Mouse (Mus musculus): ENCODE measurements around the gene Arntl2. TPM values are rescaled to one million over a fixed set of nuclear protein-coding genes. Genes with fewer than 3 reads are reported as not detected.
"Not testable (repeated sequence)": the region's sequence is repeated elsewhere in the genome, so short reads cannot be mapped to it uniquely, and the experiment has no call there.

Gene Arntl2
- polyA plus RNA-seq, 1 experiment = not detected

GRCm38 (mm10) chr6:146851916-146852315 lies 56.1 kb downstream of the Arntl2 start:
- no peak for TF ChIP-seq TAL1 (IDR thresholded peaks at IDR 0.05; ENCODE audit: low read length)
- no peak for TF ChIP-seq GATA1 (IDR thresholded peaks at IDR 0.05; ENCODE audit: low read length)
- H3K36me3 ChIP-seq (ENCODE audit: control insufficient read depth) = no peaks in the 10 kb centered on the region
- peaks cover 2% of the 10 kb centered on the region for H3K9me3 ChIP-seq (ENCODE audit: control insufficient read depth, low read length)
- no peak overlapping the region for H3K4me3 ChIP-seq (replicated peaks)
- H3K27me3 ChIP-seq (ENCODE audit: control insufficient read depth) = no peaks in the 10 kb centered on the region
- peaks cover 29% of the 10 kb centered on the region for H3K4me1 ChIP-seq (ENCODE audit: control insufficient read depth)

DNA sequence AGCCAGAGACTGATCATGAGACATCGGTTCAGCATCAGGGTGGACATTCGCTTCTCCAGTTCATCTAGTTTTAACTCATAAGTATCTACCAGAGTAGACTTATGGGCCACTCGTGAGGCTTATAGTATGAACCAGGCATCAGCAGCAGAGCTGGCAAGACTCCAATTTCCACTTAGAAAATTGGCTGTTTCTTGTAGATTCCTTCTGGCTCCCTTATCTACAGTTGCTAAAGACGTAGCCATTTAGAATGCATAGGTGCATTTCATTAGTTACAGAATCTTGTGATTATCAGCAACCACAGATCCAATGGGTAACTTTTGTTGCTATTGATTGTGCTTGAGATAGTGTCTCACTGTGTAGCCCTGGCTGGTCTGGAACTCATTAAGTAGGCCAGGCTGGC lies 56.9 kb downstream of the Arntl2 start:
- TF ChIP-seq TAL1 (IDR thresholded peaks at IDR 0.05; ENCODE audit: low read length) = no peak
- no peak for TF ChIP-seq GATA1 (IDR thresholded peaks at IDR 0.05; ENCODE audit: low read length)
- Histone ChIP-seq H3K9me3 (ENCODE audit: control insufficient read depth, low read length) (peaks cover 2% of the 10 kb centered on the region), H3K27me3 (ENCODE audit: control insufficient read depth) (no peaks in the 10 kb centered on the region), H3K4me3 (replicated peaks) (no peak overlapping the region), H3K4me1 (ENCODE audit: control insufficient read depth) (peaks cover 29% of the 10 kb centered on the region), H3K36me3 (ENCODE audit: control insufficient read depth) (no peaks in the 10 kb centered on the region)

GRCm38 (mm10) chr6:146855185-146855584 lies 59.3 kb downstream of the Arntl2 start:
- Histone ChIP-seq H3K4me1 (ENCODE audit: control insufficient read depth) (peaks cover 20% of the 10 kb centered on the region), H3K27me3 (ENCODE audit: control insufficient read depth) (no peaks in the 10 kb centered on the region), H3K4me3 (replicated peaks) (no peak overlapping the region), H3K9me3 (ENCODE audit: control insufficient read depth, low read length) (peaks cover 2% of the 10 kb centered on the region), H3K36me3 (ENCODE audit: control insufficient read depth) (no peaks in the 10 kb centered on the region)
- no peak for TF ChIP-seq TAL1 (IDR thresholded peaks at IDR 0.05; ENCODE audit: low read length)
- TF ChIP-seq GATA1 (IDR thresholded peaks at IDR 0.05; ENCODE audit: low read length) = no peak

DNA sequence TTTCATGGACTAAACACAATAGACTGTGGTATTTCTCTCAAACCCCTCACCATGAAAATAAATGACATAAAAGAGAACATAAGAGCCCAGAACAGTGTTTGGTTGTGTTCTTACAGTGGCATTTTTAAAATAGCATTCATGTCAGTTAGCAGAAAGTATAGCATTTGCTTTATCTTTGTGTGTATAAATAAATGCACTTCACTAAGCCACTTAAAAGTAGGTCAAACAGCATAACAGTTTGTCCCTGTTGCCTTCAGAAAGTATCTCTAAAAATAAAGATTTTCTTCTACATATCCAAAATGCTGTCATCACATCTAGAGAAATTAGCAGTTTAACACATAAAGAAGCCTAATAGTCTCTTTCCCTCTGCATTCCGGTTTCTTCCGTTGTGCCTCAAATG lies 61.5 kb downstream of the Arntl2 start:
- H3K27me3 ChIP-seq (ENCODE audit: control insufficient read depth) = no peaks in the 10 kb centered on the region
- TF ChIP-seq TAL1 (IDR thresholded peaks at IDR 0.05; ENCODE audit: low read length) (no peak), GATA1 (IDR thresholded peaks at IDR 0.05; ENCODE audit: low read length) (no peak)
- no peak overlapping the region for H3K4me3 ChIP-seq (replicated peaks)
- H3K4me1 ChIP-seq (ENCODE audit: control insufficient read depth) = peaks cover 15% of the 10 kb centered on the region
- no peaks in the 10 kb centered on the region for H3K36me3 ChIP-seq (ENCODE audit: control insufficient read depth)
- peaks cover 2% of the 10 kb centered on the region for H3K9me3 ChIP-seq (ENCODE audit: control insufficient read depth, low read length)

DNA sequence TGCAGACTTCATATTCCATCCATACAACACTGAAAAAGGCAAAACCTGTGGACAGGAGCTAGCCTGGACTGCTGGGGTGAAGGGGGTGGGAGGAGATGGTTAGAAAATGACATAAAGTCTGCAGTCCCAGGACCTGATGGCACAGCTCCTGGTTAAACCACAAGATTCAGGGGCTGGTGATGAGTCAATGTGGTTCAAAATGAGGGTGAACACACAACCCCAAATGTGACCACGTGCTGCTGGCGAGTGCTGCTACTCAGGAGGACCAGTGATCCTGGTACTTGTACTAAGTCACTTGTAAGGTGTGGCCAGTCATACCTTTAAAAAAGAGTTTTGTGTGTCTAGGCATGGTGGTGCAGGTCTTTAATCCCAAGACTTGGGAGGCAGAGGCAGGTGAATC lies 67.3 kb downstream of the Arntl2 start:
- TF ChIP-seq GATA1 (IDR thresholded peaks at IDR 0.05; ENCODE audit: low read length) (no peak), TAL1 (IDR thresholded peaks at IDR 0.05; ENCODE audit: low read length) (no peak)
- no peaks in the 10 kb centered on the region for H3K27me3 ChIP-seq (ENCODE audit: control insufficient read depth)
- H3K9me3 ChIP-seq (ENCODE audit: control insufficient read depth, low read length) = no peaks in the 10 kb centered on the region
- no peaks in the 10 kb centered on the region for H3K4me1 ChIP-seq (ENCODE audit: control insufficient read depth)
- H3K4me3 ChIP-seq (replicated peaks) = no peak overlapping the region
- H3K36me3 ChIP-seq (ENCODE audit: control insufficient read depth) = no peaks in the 10 kb centered on the region

DNA sequence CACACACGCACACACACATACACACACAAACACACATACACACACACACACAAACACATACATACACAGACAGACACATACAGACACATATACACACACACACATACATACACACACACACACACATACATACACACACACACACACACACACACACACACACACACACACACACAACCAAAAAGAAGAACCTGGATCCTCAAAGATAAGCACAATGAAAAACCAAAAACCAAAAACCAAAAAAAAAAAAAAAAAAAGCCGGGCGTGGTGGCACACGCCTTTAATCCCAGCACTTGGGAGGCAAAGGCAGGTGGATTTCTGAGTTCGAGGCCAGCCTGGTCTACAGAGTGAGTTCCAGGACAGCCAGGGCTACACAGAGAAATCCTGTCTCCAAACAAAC lies 68.5 kb downstream of the Arntl2 start:
- H3K4me3 ChIP-seq (replicated peaks); H3K27me3 ChIP-seq (ENCODE audit: control insufficient read depth); H3K4me1 ChIP-seq (ENCODE audit: control insufficient read depth); H3K9me3 ChIP-seq (ENCODE audit: control insufficient read depth, low read length); H3K36me3 ChIP-seq (ENCODE audit: control insufficient read depth): not testable (repeated sequence)

DNA sequence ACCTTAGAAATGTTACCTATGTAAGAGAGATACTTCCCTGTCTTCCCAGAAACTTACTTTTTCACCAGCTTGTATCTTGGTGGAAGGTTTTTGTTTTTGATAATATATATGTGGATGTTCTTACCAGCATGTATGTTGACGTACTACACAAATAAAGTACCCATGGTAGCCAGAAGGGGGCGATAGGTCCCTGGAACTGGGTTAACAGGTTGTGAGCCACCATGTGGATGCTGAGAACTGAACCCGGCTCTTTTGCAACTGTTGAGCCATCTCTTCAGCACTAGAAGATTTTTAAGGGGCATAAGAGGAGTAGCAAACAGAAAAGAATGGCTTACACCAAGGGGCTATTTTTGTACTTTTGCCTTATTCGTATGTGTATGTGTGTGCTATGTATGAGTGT lies 69.8 kb downstream of the Arntl2 start:
- Histone ChIP-seq H3K4me1 (ENCODE audit: control insufficient read depth) (no peaks in the 10 kb centered on the region), H3K36me3 (ENCODE audit: control insufficient read depth) (no peaks in the 10 kb centered on the region), H3K9me3 (ENCODE audit: control insufficient read depth, low read length) (no peaks in the 10 kb centered on the region), H3K4me3 (replicated peaks) (no peak overlapping the region), H3K27me3 (ENCODE audit: control insufficient read depth) (no peaks in the 10 kb centered on the region)
- TF ChIP-seq TAL1 (IDR thresholded peaks at IDR 0.05; ENCODE audit: low read length) (no peak), GATA1 (IDR thresholded peaks at IDR 0.05; ENCODE audit: low read length) (no peak)

- no peak for TF ChIP-seq GATA1 (IDR thresholded peaks at IDR 0.05; ENCODE audit: low read length)
- no peak for TF ChIP-seq TAL1 (IDR thresholded peaks at IDR 0.05; ENCODE audit: low read length)
- no peaks in the 10 kb centered on the region for H3K4me1 ChIP-seq (ENCODE audit: control insufficient read depth)
Measured at GRCm38 (mm10) chr6:146871975-146872374, 76.1 kb downstream of the Arntl2 start.

DNA sequence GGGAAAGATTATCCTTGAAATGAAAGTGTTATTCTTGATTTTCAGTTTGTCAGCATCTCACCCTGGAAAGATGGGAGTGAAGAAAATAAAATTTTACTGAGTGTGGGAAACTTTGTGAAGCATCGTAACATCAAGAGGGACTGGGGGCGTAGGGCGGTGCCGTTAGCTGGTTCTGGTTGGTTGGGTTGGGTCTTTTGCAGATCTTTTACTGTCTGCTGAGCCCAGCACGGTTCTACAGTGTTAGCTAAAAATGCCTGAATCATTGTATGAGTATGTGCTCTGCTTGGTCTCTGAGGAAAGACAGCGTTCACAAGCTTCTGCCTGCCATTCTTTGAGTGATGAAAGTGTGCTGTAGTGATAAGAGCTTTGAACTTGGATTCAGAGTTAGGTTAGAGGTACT lies 78.6 kb downstream of the Arntl2 start:
- H3K4me1 ChIP-seq (ENCODE audit: control insufficient read depth) = no peaks in the 10 kb centered on the region
- H3K27me3 ChIP-seq (ENCODE audit: control insufficient read depth) = no peaks in the 10 kb centered on the region
- H3K9me3 ChIP-seq (ENCODE audit: control insufficient read depth, low read length) = peaks cover 10% of the 10 kb centered on the region
- no peaks in the 10 kb centered on the region for H3K36me3 ChIP-seq (ENCODE audit: control insufficient read depth)
- no peak overlapping the region for H3K4me3 ChIP-seq (replicated peaks)
- no peak for TF ChIP-seq TAL1 (IDR thresholded peaks at IDR 0.05; ENCODE audit: low read length)
- no peak for TF ChIP-seq GATA1 (IDR thresholded peaks at IDR 0.05; ENCODE audit: low read length)

More at GRCm38 (mm10) chr6:146871975-146872374, 76.1 kb downstream of the Arntl2 start:
- Histone ChIP-seq H3K27me3 (ENCODE audit: control insufficient read depth) (no peaks in the 10 kb centered on the region), H3K4me3 (replicated peaks) (no peak overlapping the region), H3K36me3 (ENCODE audit: control insufficient read depth) (no peaks in the 10 kb centered on the region), H3K9me3 (ENCODE audit: control insufficient read depth, low read length) (peaks cover 4% of the 10 kb centered on the region)

GRCm38 (mm10) chr6:146876820-146877219 lies 81.0 kb downstream of the Arntl2 start:
- H3K27me3 ChIP-seq (ENCODE audit: control insufficient read depth) = no peaks in the 10 kb centered on the region
- H3K9me3 ChIP-seq (ENCODE audit: control insufficient read depth, low read length) = peaks cover 10% of the 10 kb centered on the region
- TF ChIP-seq TAL1 (IDR thresholded peaks at IDR 0.05; ENCODE audit: low read length) (no peak), GATA1 (IDR thresholded peaks at IDR 0.05; ENCODE audit: low read length) (no peak)

More at GRCm38 (mm10) chr6:146876820-146877219, 81.0 kb downstream of the Arntl2 start:
- H3K4me1 ChIP-seq (ENCODE audit: control insufficient read depth) = no peaks in the 10 kb centered on the region
- H3K4me3 ChIP-seq (replicated peaks) = no peak overlapping the region
- H3K36me3 ChIP-seq (ENCODE audit: control insufficient read depth) = no peaks in the 10 kb centered on the region
